Mouse (Mus musculus) liver, adult 2 months (tissue): ENCODE results near the gene Lmnb2.
A peak's percentile ranks its signal among the peaks of the same experiment; 100 is the strongest.

Source experiments
- CTCF ChIP-seq: fragments of 200-500 bp; IDR thresholded peaks from 2 replicates; pipeline ENCODE4 v1.5.1; 2011; ENCODE audit warnings: low read depth, low read length, control low read depth
- POLR2A ChIP-seq: fragments of 200-500 bp; IDR thresholded peaks from 2 replicates; pipeline ENCODE4 v1.6.1; 2011; ENCODE audit warnings: low read length, control low read depth; ENCODE audit not compliant: insufficient read depth; ENCODE audit errors: extremely low read depth

DNA sequence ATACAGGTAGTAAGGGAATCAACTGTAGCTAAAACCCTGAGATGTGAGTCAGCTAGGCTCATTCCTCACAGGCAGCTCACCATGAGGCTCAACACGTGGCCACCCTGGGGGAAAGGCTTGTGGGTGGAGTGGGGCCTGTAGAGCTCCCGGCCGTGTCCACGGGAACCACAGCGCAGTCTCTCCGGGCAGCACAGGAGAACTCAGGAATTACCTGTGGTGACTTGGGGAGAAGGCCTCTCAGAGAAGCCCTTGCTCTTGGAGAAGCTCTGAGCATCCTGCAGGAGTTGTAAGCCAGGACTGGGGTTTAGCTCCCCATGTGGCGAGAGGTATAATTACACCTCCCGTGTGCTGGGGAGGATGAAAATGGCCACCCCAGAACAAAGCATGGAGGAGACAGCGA lies 37.5 kb upstream of the Lmnb2 start:
- TF ChIP-seq CTCF (peak; percentile 79), POLR2A (no peak)
